Mouse (Mus musculus): Measurements from ENCODE around the gene C2cd5.

DNA sequence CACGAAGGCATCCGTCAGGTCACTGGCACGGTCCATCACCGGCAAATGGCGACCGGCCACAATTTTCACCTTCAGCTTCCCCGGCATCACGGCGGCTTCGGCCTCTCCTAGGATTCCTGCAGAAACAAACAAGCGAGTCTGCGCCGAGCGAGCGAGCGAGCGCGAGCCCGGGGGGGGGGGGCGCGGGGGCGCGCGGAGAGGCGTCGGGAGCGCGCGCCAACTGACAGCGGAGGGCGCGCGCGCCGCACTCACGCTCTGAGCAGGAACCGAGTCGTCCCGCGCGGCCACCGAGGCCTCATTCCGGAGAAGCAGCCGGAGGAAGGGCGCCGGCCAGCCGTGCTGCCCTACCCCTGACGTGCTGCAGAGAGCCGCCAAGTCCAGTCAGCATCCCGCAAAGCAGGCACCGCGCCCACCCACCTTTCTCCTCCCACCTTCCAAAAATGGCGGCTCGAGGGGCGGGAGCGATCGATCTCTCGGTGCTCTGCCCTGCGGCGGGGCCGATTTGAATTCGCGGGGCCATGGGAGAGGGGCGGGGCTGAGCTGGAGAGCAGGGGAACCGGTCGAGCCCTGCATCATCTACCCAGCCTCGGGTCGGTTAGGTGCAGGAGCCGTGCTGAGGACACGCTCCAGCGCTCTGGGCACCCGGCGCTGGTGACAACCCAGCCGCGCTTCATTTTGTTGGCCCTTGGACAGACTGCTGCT, at the start of gene C2cd5:
- TF ChIP-seq CTCF (IDR thresholded peaks at IDR 0.05; ENCODE audit: extremely low read depth, insufficient read depth, low read length) (no peak), POLR2A (IDR thresholded peaks at IDR 0.05; ENCODE audit: extremely low read depth, insufficient read depth, low read length) (peak; percentile 38)
